Comparison of ENCODE assay signal across 15 mouse cellular contexts in the genomic region with DNA sequence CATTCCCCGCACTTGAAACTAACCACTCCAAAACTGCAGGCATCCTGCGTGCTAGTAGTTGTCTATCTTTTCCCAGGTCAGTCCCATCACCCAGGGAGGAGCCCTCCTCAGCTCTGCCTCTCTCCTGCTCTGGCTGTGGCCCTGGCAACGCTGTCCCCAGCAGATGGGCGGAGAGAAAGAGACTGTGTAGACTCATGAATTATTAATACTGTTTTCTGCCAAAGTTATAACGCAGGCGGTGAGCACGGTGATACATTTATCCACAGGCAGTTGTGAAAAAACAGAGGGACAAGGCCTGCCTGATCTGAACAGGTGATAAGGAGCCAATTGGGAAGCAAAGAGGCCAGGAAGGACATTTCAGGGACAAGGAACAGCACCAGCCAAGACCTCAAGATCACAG. TPM values are rescaled to one million over a fixed set of nuclear protein-coding genes. Genes with fewer than 3 reads are reported as not detected.
A peak's percentile ranks its signal among the peaks of the same experiment; 100 is the strongest.
DNase-seq lines count a peak whose midpoint lies in the region; ATAC-seq and TF ChIP-seq lines count a peak whose summit lies in the region.
"Had no signal": no experiment of that assay in that cellular context is flagged by ENCODE, and none has a peak within 500 bp of the region (broad histone marks: within the 10 kb centered on the region; RNA-seq: fewer than 3 reads in every experiment).

No protein-coding gene starts in this region.

- no peak overlapping the region for H3K4me3 ChIP-seq in forebrain, embryonic 15.5 days
- no peak overlapping the region for H3K4me3 ChIP-seq in forebrain, embryonic 10.5 days
- H3K4me3 ChIP-seq in kidney, embryonic 15.5 days (replicated peaks), result no peak overlapping the region
- H3K4me3 ChIP-seq in E14TG2a.4 (replicated peaks; ENCODE audit: low read length), result peak overlapping the region; percentile 63
- H3K4me3 ChIP-seq in intestine, embryonic 16.5 days (ENCODE audit: low read length), result no peak overlapping the region
- H3K4me3 ChIP-seq in liver, embryonic 11.5 days (ENCODE audit: low read depth, low read length), result no peak overlapping the region
- no peak overlapping the region for H3K4me3 ChIP-seq in thymus, adult 2 months (ENCODE audit: control insufficient read depth, insufficient read depth, low read length)
- H3K4me3 ChIP-seq: limb, embryonic 15.5 days had no signal

- H3K27me3 ChIP-seq in forebrain, embryonic 15.5 days, result no peaks in the 10 kb centered on the region
- H3K27me3 ChIP-seq in forebrain, embryonic 10.5 days (ENCODE audit: poor library complexity, severe bottlenecking), result no peaks in the 10 kb centered on the region
- no peaks in the 10 kb centered on the region for H3K27me3 ChIP-seq in kidney, embryonic 15.5 days
- H3K27me3 ChIP-seq in E14TG2a.4 (ENCODE audit: insufficient read depth, low read length), result peaks cover 3% of the 10 kb centered on the region; the same call in 1 of the 2 replicates
- H3K27me3 ChIP-seq in intestine, embryonic 16.5 days (replicated peaks; ENCODE audit: control insufficient read depth, insufficient read depth, low read length), result no peaks in the 10 kb centered on the region
- no peaks in the 10 kb centered on the region for H3K27me3 ChIP-seq in liver, embryonic 11.5 days (replicated peaks; ENCODE audit: control insufficient read depth, insufficient read depth, low read length)
- no peaks in the 10 kb centered on the region for H3K27me3 ChIP-seq in thymus, adult 2 months (ENCODE audit: control insufficient read depth, insufficient read depth, low read length)
- H3K27me3 ChIP-seq: limb, embryonic 15.5 days had no signal

- DNase-seq in forebrain, embryonic 10.5 days (ENCODE audit: extremely low spot score, low spot score), result no peak
- peak; percentile 32 for DNase-seq in kidney, postnatal 14 days
- no peak for DNase-seq in liver, embryonic 11.5 days (ENCODE audit: low spot score)
- no peak for DNase-seq in thymus, adult 2 months
- DNase-seq: cerebellum, adult 11-12 months; gastrocnemius, postnatal 10 days; layer of hippocampus, adult 9-11 months; lung, adult 2 months had no signal

- no peaks in the 10 kb centered on the region for H3K9me3 ChIP-seq in forebrain, embryonic 15.5 days
- H3K9me3 ChIP-seq in forebrain, embryonic 10.5 days, result no peaks in the 10 kb centered on the region
- no peaks in the 10 kb centered on the region for H3K9me3 ChIP-seq in kidney, embryonic 15.5 days (replicated peaks)
- no peaks in the 10 kb centered on the region for H3K9me3 ChIP-seq in E14TG2a.4 (ENCODE audit: low read length)
- no peaks in the 10 kb centered on the region for H3K9me3 ChIP-seq in intestine, embryonic 16.5 days (ENCODE audit: control insufficient read depth, low read length)
- H3K9me3 ChIP-seq in liver, embryonic 11.5 days (ENCODE audit: control insufficient read depth, low read length), result no peaks in the 10 kb centered on the region
- H3K9me3 ChIP-seq: G1E; limb, embryonic 15.5 days had no signal

- TF ChIP-seq POLR2A in thymus, adult 2 months (IDR thresholded peaks at IDR 0.05; ENCODE audit: control insufficient read depth, extremely low read depth, insufficient read depth, low read length, poor library complexity), result no peak

- WGBS in forebrain, embryonic 15.5 days, result 37% methylated on average over 7 of the region's 7 CpGs
- WGBS in forebrain, embryonic 10.5 days, result 79% methylated on average over 7 of the region's 7 CpGs
- 75% methylated on average over 7 of the region's 7 CpGs for WGBS in kidney, embryonic 15.5 days
- 71% methylated on average over 7 of the region's 7 CpGs for WGBS in intestine, embryonic 16.5 days
- 82% methylated on average over 7 of the region's 7 CpGs for WGBS in liver, embryonic 11.5 days
- 93% methylated on average over 7 of the region's 7 CpGs for WGBS in thymus, adult 2 months

- peaks cover 8% of the 10 kb centered on the region for H3K4me1 ChIP-seq in forebrain, embryonic 15.5 days
- peaks cover 4% of the 10 kb centered on the region for H3K4me1 ChIP-seq in forebrain, embryonic 10.5 days
- H3K4me1 ChIP-seq in kidney, embryonic 15.5 days, result 0 out of 2 replicates have a peak, but pooled peaks cover under 1% of the 10 kb centered on the region
- H3K4me1 ChIP-seq in E14TG2a.4 (replicated peaks; ENCODE audit: low read depth, low read length), result peaks cover 12% of the 10 kb centered on the region
- no peaks in the 10 kb centered on the region for H3K4me1 ChIP-seq in intestine, embryonic 16.5 days (ENCODE audit: control insufficient read depth, insufficient read depth, low read length)
- H3K4me1 ChIP-seq in liver, embryonic 11.5 days (replicated peaks; ENCODE audit: control insufficient read depth, insufficient read depth, low read length), result no peaks in the 10 kb centered on the region
- peaks cover 9% of the 10 kb centered on the region for H3K4me1 ChIP-seq in thymus, adult 2 months (replicated peaks; ENCODE audit: control insufficient read depth, insufficient read depth, low read length)

- no peak for TF ChIP-seq CTCF in E14TG2a.4 (conservative IDR thresholded peaks at IDR 0.05; ENCODE audit: low read length)
- no peak for TF ChIP-seq CTCF in thymus, adult 2 months (IDR thresholded peaks at IDR 0.05; ENCODE audit: borderline replicate concordance, control insufficient read depth, extremely low read depth, insufficient read depth, low read length, poor library complexity)

- H3K27ac ChIP-seq in forebrain, embryonic 15.5 days (replicated peaks), result peak overlapping the region; percentile 46
- no peak overlapping the region for H3K27ac ChIP-seq in forebrain, embryonic 10.5 days
- H3K27ac ChIP-seq in kidney, embryonic 15.5 days, result no peak overlapping the region
- H3K27ac ChIP-seq in intestine, embryonic 16.5 days (ENCODE audit: low read length), result peak overlapping the region; percentile 18; the same call in 1 of the 2 replicates
- no peak overlapping the region for H3K27ac ChIP-seq in liver, embryonic 11.5 days (ENCODE audit: low read depth, low read length)
- no peak overlapping the region for H3K27ac ChIP-seq in thymus, adult 2 months (ENCODE audit: control insufficient read depth, insufficient read depth, low read length)
- H3K27ac ChIP-seq: limb, embryonic 15.5 days; macrophage had no signal

- H3K4me2 ChIP-seq in forebrain, embryonic 15.5 days (replicated peaks), result no peak overlapping the region
- H3K4me2 ChIP-seq in kidney, embryonic 15.5 days, result no peak overlapping the region
- no peak overlapping the region for H3K4me2 ChIP-seq in intestine, embryonic 16.5 days (ENCODE audit: low read depth, low read length)
- no peak overlapping the region for H3K4me2 ChIP-seq in liver, embryonic 11.5 days
- H3K4me2 ChIP-seq: limb, embryonic 15.5 days had no signal

- H3K9ac ChIP-seq in forebrain, embryonic 15.5 days (replicated peaks), result no peak overlapping the region
- H3K9ac ChIP-seq in kidney, embryonic 15.5 days, result no peak overlapping the region
- H3K9ac ChIP-seq in intestine, embryonic 16.5 days (ENCODE audit: low read depth, low read length), result no peak overlapping the region
- H3K9ac ChIP-seq in liver, embryonic 11.5 days (ENCODE audit: low read depth, low read length), result no peak overlapping the region
- H3K9ac ChIP-seq: limb, embryonic 15.5 days had no signal

- H3K36me3 ChIP-seq in forebrain, embryonic 15.5 days, result no peaks in the 10 kb centered on the region
- no peaks in the 10 kb centered on the region for H3K36me3 ChIP-seq in forebrain, embryonic 10.5 days (replicated peaks)
- H3K36me3 ChIP-seq in kidney, embryonic 15.5 days, result no peaks in the 10 kb centered on the region
- no peaks in the 10 kb centered on the region for H3K36me3 ChIP-seq in E14TG2a.4 (ENCODE audit: insufficient read depth, low read length)
- no peaks in the 10 kb centered on the region for H3K36me3 ChIP-seq in intestine, embryonic 16.5 days (ENCODE audit: control insufficient read depth, insufficient read depth, low read length)
- H3K36me3 ChIP-seq in liver, embryonic 11.5 days (ENCODE audit: control insufficient read depth, insufficient read depth, low read length), result no peaks in the 10 kb centered on the region
- no peaks in the 10 kb centered on the region for H3K36me3 ChIP-seq in thymus, adult 2 months (ENCODE audit: control insufficient read depth, insufficient read depth, low read length)
- H3K36me3 ChIP-seq: G1E; limb, embryonic 15.5 days had no signal

- ATAC-seq in forebrain, embryonic 15.5 days (replicated peaks), result peak; percentile 77
- no peak for ATAC-seq in kidney, embryonic 15.5 days (replicated peaks; ENCODE audit: low FRiP score)
- no peak for ATAC-seq in intestine, embryonic 16.5 days
- ATAC-seq in liver, embryonic 11.5 days (replicated peaks; ENCODE audit: low FRiP score), result no peak

RNA-seq across cellular contexts. Expression of gene Tmem94, which starts 12.6 kb away (rescaled TPM):
- 27.6 and 29.8 TPM in 2 replicates for polyA plus RNA-seq in forebrain, embryonic 15.5 days (2015; fragmentation: Nextera tagmentation; extraction: Ambion mirVana)
- polyA plus RNA-seq in forebrain, embryonic 10.5 days (2016; fragmentation: Nextera tagmentation; extraction: Ambion mirVana), result 36.8 and 38.1 TPM in 2 replicates
- 26.6 and 27.0 TPM in 2 replicates for polyA plus RNA-seq in kidney, embryonic 15.5 days (2015; fragmentation: Nextera tagmentation; extraction: Ambion mirVana)
- polyA plus RNA-seq in intestine, embryonic 16.5 days (2015; fragmentation: Nextera tagmentation; extraction: Ambion mirVana), result 19.7 and 21.1 TPM in 2 replicates
- 14.1 and 14.4 TPM in 2 replicates for polyA plus RNA-seq in liver, embryonic 11.5 days (2014; fragmentation: Nextera tagmentation; extraction: Ambion mirVana)
- polyA plus RNA-seq in thymus, adult 2 months (2012; rRNA removed), result 84.7 and 91.9 TPM in 2 replicates

RNA-seq across cellular contexts. Expression of gene Grb2, which starts 44.3 kb away (rescaled TPM):
- 180 and 199 TPM in 2 replicates for polyA plus RNA-seq in forebrain, embryonic 15.5 days (2015; fragmentation: Nextera tagmentation; extraction: Ambion mirVana)
- 74.4 and 79.6 TPM in 2 replicates for polyA plus RNA-seq in forebrain, embryonic 10.5 days (2016; fragmentation: Nextera tagmentation; extraction: Ambion mirVana)
- polyA plus RNA-seq in kidney, embryonic 15.5 days (2015; fragmentation: Nextera tagmentation; extraction: Ambion mirVana), result 92.0 and 98.4 TPM in 2 replicates
- polyA plus RNA-seq in intestine, embryonic 16.5 days (2015; fragmentation: Nextera tagmentation; extraction: Ambion mirVana), result 67.1 and 73.1 TPM in 2 replicates
- 47.2 and 52.8 TPM in 2 replicates for polyA plus RNA-seq in liver, embryonic 11.5 days (2014; fragmentation: Nextera tagmentation; extraction: Ambion mirVana)
- polyA plus RNA-seq in thymus, adult 2 months (2012; rRNA removed), result 81.7 and 82.8 TPM in 2 replicates

Comparison
In these comparisons a context has a peak if more than half of its experiments do, and no peak if none do; other contexts are left out.
1. H3K27ac ChIP-seq: peak in forebrain, embryonic 15.5 days (single experiment) and intestine, embryonic 16.5 days (single experiment); none in forebrain, embryonic 10.5 days (single experiment), kidney, embryonic 15.5 days (single experiment), liver, embryonic 11.5 days (single experiment) and thymus, adult 2 months (single experiment).